Mouse (Mus musculus): Measurements from ENCODE around the gene Brsk1.

Gene Brsk1

DNA sequence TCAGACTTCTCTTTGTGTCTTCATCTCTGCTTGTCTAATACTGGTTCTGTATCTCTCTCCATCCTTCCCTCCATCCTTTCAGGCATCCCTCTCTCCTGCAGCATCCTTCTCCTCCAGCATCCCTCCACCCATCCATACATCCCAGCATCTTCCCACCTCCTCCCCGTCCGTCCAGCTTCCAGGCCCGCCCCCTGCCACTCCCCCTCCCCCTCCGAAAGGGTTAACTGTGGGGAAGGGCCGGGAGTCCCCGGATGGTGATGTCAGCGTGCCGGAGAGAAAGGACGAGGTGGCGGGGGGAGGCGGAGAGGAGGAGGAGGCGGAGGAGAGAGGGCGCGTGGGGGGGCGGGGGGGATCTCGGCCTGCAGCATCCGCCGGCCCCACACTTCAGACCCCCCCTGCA lies at the start of gene Brsk1:
TSS of gene Brsk1 (plus strand) at position 218 of the 400 bp plus-strand sequence.
- DNase-seq, result peak; percentile 22

- DNase-seq, result no peak
Measured at GRCm38 (mm10) chr7:4641155-4641554, 49.2 kb upstream of the Brsk1 start.

- no peak for DNase-seq
Measured at GRCm38 (mm10) chr7:4641956-4642355, 48.4 kb upstream of the Brsk1 start.

DNA sequence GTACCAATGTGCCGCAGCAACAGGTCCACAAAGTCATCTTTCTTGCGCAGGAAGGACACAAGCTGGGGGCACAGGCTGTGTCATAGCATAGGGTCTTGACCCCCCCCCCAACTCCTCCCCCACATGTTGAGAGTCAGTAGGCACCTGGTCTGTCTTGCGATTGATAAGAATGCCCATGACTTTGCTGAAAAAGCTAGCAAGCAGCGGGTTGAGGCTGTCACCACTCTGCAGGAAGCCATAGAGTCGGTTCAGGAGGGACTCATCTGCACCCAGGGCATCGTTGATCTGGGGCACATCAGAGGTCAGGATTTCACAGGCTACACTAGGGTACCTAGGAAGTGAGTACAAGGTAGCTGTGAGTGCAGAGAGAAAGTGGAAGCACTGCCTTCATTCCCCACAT lies 47.2 kb upstream of the Brsk1 start:
- DNase-seq, result no peak

GRCm38 (mm10) chr7:4646806-4647205 lies 43.6 kb upstream of the Brsk1 start:
- DNase-seq, result no peak

DNA sequence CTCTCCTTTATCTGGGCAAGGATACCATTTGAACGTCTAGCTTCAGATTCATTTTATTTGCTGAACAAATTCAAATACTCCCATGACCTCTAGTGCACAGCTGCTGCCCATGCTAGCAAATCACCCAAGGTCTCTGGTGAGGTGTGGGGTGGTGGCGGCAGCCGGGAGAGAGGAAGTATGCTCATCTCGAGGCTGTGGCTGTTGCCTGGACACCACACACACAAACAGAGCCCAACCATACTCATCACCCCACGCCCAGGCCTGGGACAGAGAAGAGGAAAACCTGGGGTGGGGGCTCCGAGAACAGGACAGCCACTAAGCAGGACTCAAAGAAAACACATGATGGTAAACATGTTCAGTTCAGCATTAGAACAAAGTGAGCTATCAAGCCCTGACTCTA lies 43.1 kb upstream of the Brsk1 start:
- peak; percentile 78 for DNase-seq

- no peak for DNase-seq
Measured at GRCm38 (mm10) chr7:4647992-4648391, 42.4 kb upstream of the Brsk1 start.

DNA sequence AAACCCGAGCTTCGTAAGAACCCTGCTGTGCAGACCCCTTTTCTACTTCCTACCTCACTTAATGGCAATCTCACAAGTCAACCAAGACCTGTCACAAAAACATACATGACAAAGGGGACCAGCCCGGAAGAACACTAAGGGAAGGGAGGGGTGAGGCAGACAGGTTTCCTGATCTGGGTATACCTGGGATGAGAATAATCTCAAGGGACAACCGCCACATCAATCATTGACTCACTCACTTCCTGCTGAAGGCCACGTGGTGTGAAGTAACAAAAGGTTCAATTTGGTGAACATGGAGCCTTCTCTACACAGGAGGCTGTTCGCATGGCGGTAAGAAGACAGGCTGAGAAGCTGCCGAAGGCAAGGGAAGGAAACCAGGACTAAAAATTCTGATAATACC lies 38.8 kb upstream of the Brsk1 start:
- peak; percentile 36 for DNase-seq

DNA sequence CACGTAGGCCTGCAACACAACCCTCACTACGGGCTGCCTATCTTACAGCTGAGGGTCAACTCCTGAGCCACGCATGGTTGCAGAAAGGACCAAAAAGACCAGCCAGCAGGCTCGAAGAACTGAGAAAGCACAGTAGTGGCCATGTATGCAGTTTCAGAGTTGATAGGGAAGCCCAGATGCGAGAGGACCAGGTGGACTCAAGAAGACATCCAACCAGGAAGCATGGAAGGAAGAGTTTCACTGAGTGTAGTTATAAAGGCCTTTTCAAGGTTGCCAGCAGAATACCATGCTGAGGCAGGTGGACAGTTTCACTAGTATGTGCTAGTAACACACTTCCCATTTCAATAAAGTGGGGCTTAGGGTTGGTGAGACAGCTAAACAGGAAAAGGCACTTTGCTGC lies 37.7 kb upstream of the Brsk1 start:
- DNase-seq, result no peak

DNA sequence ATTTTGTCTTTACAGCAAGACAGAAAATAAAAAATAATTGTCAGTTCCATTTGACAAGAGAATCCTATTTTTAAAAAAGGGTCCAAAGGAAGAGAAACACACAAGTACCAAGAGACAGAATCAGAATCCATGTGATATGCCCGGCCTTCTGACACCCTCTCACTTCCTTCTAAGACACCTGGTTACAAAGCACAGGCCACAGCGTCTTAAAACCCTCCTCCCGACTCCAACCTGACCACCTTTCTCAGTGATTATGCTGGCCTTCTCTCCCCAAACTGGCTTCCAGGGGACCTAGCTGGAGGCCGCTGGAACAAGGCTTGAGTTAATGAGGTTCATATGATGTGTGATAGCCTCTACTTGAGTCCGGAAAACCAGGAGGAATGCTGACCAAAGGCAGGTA lies 37.1 kb upstream of the Brsk1 start:
- DNase-seq, result no peak

DNA sequence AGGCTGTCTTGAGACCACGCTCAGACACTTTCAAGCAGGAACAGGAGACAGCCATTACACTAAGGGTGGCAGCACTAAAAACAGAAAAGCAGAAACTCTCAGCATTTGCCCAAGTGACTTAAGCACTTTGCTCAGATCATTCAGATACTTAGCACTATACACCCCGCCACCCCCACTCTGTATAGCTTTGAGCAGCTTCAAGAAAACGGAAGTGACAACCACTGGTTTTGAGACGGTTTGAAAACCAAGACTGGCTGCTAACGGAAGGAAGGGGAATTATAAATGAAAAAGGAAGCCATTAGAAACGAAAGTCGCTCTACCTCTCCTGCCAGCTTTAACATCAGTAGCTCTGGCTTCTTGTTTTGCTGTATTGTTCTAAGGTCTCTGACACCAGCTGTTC lies 36.6 kb upstream of the Brsk1 start:
- peak; percentile 82 for DNase-seq

DNA sequence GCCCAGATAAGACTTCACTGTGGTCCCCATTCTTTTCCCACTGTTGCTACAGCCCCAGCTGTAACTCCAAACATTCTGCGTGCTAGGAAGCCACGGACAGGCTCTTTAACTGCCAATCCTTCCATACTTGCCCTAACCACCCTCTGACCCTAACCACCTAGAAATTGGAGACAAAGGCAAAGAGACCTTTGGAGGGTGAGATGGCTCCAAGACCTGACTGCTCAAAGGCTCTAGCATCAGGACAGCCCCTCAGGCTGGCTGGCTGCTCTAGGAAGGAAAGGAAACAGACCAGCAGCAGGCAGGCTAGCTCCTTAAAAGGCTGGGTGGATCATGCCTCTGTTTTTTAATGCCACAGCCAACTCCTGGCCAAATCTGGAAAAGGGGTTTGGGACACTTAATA lies 36.2 kb upstream of the Brsk1 start:
- no peak for DNase-seq

DNA sequence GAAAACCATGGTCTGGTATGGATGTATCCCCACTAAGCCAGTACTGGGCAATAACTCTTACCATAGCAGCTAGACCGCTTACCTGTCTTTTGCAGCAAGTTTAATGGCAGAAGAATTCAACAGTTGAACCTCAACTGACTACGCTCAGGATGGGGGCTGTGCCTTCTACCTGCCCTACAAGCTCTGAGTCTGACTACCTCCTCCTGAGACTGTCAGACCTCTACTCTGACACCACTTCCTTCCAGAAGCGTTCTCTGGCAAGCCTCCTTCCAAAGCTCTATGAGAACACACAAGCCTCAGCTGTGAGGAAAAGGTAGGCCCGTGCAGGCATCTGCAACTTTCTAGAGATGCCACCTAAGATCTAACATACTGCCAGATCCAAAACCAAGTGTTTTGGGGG lies 35.0 kb upstream of the Brsk1 start:
- DNase-seq, result no peak

GRCm38 (mm10) chr7:4655916-4656315 lies 34.5 kb upstream of the Brsk1 start:
- DNase-seq, result no peak

DNA sequence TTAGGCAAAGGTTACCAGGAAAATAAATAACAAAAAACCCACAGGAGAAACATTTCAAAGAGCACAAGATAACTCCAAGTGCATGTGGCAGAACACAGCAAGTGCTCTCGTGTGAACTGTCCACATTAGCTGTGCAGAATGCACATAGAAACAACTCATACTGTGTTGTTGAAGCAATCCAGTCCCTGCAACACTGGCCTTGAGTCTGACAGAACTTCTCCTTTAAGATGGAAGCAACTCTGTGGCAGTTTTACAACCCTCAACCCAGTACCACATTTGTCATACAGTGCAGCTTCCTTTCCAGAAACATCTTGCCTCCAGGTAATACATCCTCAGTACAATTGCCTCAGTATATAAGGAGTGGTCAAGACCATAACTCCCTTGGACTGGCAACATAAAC lies 33.6 kb upstream of the Brsk1 start:
- DNase-seq, result no peak

- peak; percentile 43 for DNase-seq
Measured at GRCm38 (mm10) chr7:4657521-4658127, 32.8 kb upstream of the Brsk1 start.

DNA sequence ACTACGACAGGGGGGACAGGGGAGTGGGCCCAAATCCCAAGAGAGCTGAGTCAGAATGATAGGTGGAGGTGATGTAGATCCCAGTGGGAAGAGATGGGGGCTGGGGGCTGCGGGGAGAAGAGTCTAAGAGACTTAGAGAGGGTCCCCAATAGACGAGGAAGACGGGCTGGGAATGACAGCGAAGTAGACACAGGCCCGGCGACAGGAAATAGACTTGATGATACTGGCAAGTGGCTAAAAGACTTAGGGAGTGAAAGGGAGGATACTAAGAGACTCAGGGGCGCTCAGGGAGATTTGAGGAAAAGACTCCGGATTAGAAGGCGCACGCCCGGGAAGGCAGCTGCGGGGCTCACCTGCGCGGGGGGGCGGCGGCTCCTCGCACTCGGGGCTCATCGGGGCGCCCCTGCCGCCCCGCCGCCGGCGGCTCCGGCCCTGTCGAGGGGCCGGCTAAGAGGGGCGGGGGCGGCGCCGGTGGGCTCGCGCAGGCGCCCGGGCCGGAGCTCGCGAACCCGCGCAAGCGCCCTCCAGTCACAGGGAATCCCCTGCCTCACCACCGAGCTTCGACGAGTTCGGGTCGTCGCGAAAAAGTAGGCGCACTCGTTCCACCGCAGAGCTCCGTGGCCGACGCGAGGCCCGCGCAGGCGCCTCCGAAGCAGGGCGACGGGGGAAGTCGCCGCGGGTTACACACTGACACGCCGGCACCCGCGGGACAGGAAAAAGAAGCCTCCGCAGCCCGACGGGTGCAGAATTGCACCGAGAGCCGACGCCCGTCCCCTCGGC lies 32.1 kb upstream of the Brsk1 start:
- DNase-seq, result no peak

- DNase-seq, result peak; percentile 98
Measured at GRCm38 (mm10) chr7:4658912-4659551, 31.4 kb upstream of the Brsk1 start, which contains the start of gene Ppp6r1. Gene Ppp6r1 (minus strand): TSS chr7:4659019.

GRCm38 (mm10) chr7:4659911-4660443 lies 30.4 kb upstream of the Brsk1 start:
- no peak for DNase-seq

GRCm38 (mm10) chr7:4663179-4663578 lies 27.2 kb upstream of the Brsk1 start:
- DNase-seq, result no peak

DNA sequence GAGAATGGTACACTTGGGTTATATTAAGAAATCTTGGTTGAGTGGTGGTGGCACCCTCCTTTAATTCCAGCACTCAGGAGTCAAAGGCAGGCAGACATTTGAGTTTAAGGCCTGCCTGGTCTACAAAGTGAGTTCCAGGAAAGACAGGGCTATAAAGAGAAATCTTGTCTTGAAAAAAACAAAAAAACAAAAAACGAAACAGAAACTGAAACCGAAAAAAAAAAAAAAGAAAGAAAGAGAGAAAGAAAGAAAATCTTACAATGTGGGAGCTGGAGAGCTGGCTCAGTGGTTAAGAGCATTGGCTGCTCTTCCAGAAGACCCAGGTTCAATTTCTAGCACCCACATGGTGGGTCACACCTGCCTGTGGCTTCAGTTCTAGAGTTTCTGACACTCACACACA lies 26.7 kb upstream of the Brsk1 start:
- no peak for DNase-seq

GRCm38 (mm10) chr7:4666871-4667270 lies 23.5 kb upstream of the Brsk1 start:
- DNase-seq, result no peak

GRCm38 (mm10) chr7:4668506-4668905 lies 21.9 kb upstream of the Brsk1 start:
- DNase-seq, result no peak

DNA sequence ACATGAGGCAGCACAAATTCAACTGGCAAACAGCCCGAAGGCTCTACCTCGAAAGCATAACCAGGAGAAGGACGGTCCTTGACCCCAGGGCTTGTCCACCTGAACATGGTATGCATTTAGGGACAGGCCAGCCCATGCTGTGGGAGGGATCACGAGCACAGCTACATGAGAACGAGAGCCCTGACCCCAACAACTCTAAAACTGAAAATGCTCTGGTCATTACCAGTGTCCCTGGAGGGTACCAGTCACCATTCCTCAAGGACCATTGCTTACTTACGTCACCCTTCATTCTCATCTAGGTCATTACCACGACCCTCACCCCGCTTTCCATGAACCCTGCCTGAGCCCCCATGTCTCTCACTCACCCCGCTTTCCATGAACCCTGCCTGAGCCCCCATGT lies 21.2 kb upstream of the Brsk1 start:
- DNase-seq, result no peak
